Mouse (Mus musculus) WW6 (cell line): ENCODE results near the gene Mgst3.

Experiments
- DNase-seq: peaks from one replicate; pipeline ENCODE4 v3.0.0-alpha.2; 2013; ENCODE audit warnings: low read depth, low spot score

Mgst3 gene

GRCm38 (mm10) chr1:167387796-167388195, 5.8 kb downstream of the Mgst3 start:
- DNase-seq: no peak

GRCm38 (mm10) chr1:167387310-167387709, 6.3 kb downstream of the Mgst3 start:
- DNase-seq: no peak

GRCm38 (mm10) chr1:167386466-167386865, 7.2 kb downstream of the Mgst3 start:
- no peak for DNase-seq

GRCm38 (mm10) chr1:167385636-167386035, 8.0 kb downstream of the Mgst3 start:
- no peak for DNase-seq

GRCm38 (mm10) chr1:167385211-167385610, 8.4 kb downstream of the Mgst3 start:
- DNase-seq: no peak

- DNase-seq: no peak
Observed at GRCm38 (mm10) chr1:167384156-167384555, 9.5 kb downstream of the Mgst3 start.

GRCm38 (mm10) chr1:167383178-167383577, 10.5 kb downstream of the Mgst3 start:
- DNase-seq: no peak

GRCm38 (mm10) chr1:167382763-167383162, 10.9 kb downstream of the Mgst3 start:
- DNase-seq: no peak

GRCm38 (mm10) chr1:167382316-167382715, 11.3 kb downstream of the Mgst3 start:
- DNase-seq: no peak

- DNase-seq: no peak
Observed at GRCm38 (mm10) chr1:167381050-167382015, 12.3 kb downstream of the Mgst3 start.

GRCm38 (mm10) chr1:167380223-167380622, 13.4 kb downstream of the Mgst3 start:
- DNase-seq: no peak

GRCm38 (mm10) chr1:167379751-167380150, 13.9 kb downstream of the Mgst3 start:
- no peak for DNase-seq

- no peak for DNase-seq
Observed at GRCm38 (mm10) chr1:167378019-167378418, 15.6 kb downstream of the Mgst3 start.

GRCm38 (mm10) chr1:167374942-167375341, 18.7 kb downstream of the Mgst3 start:
- no peak for DNase-seq

GRCm38 (mm10) chr1:167374003-167374784, 19.4 kb downstream of the Mgst3 start:
- no peak for DNase-seq

- no peak for DNase-seq
Observed at GRCm38 (mm10) chr1:167372739-167373138, 20.9 kb downstream of the Mgst3 start.

- peak; percentile 78 for DNase-seq
Observed at GRCm38 (mm10) chr1:167369905-167370304, 23.7 kb downstream of the Mgst3 start.

- DNase-seq: no peak
Observed at GRCm38 (mm10) chr1:167368513-167368912, 25.1 kb downstream of the Mgst3 start.

- no peak for DNase-seq
Observed at GRCm38 (mm10) chr1:167368018-167368417, 25.6 kb downstream of the Mgst3 start.

- no peak for DNase-seq
Observed at GRCm38 (mm10) chr1:167366621-167367020, 27.0 kb downstream of the Mgst3 start.

- DNase-seq: no peak
Observed at GRCm38 (mm10) chr1:167365808-167366207, 27.8 kb downstream of the Mgst3 start.

- no peak for DNase-seq
Observed at GRCm38 (mm10) chr1:167363322-167363721, 30.3 kb downstream of the Mgst3 start.
